Mouse (Mus musculus) heart, postnatal 0 days (tissue): ENCODE results near the gene Mmp28. TPM values are rescaled to one million over a fixed set of nuclear protein-coding genes. Genes with fewer than 3 reads are reported as not detected.

Source experiments
- ATAC-seq: fragments of 200-750 bp; cut with Nextera tagmentation; 2 replicates; pipeline ENCODE4 v1.8.0; 2017; ENCODE audit warnings: low read depth, moderate number of reproducible peaks, moderate library complexity; ENCODE audit not compliant: insufficient read depth
- DNase-seq: peaks from one replicate; pipeline ENCODE4 v3.0.0-alpha.2; 2016; ENCODE audit warnings: low spot score
- H3K27ac ChIP-seq: fragments of 300-500 bp; sonication (generic); 2 replicates; pipeline ENCODE4 v1.5.1; 2014; ENCODE audit warnings: low read depth, mild to moderate bottlenecking
- H3K27me3 ChIP-seq: fragments of 300-500 bp; sonication (generic); 2 replicates; pipeline ENCODE4 v1.6.1; 2014; ENCODE audit warnings: low read length, mixed read lengths; ENCODE audit not compliant: control insufficient read depth, insufficient read depth
- H3K36me3 ChIP-seq: fragments of 300-500 bp; sonication (generic); replicated peaks from 2 replicates; pipeline ENCODE4 v1.6.1; 2014; ENCODE audit warnings: low read length, mixed read lengths; ENCODE audit not compliant: control insufficient read depth, insufficient read depth
- H3K4me1 ChIP-seq: fragments of 300-500 bp; sonication (generic); 2 replicates; pipeline ENCODE4 v1.6.1; 2014; ENCODE audit warnings: antibody characterized with exemption; ENCODE audit not compliant: control insufficient read depth, insufficient read depth
- H3K4me2 ChIP-seq: fragments of 300-500 bp; sonication (generic); 2 replicates; pipeline ENCODE4 v1.6.1; 2014; ENCODE audit warnings: low read depth, mild to moderate bottlenecking, low read length, moderate library complexity
- H3K4me3 ChIP-seq: fragments of 300-500 bp; sonication (generic); 2 replicates; pipeline ENCODE4 v1.5.1; 2014; ENCODE audit warnings: low read depth, low read length
- H3K9ac ChIP-seq: fragments of 300-500 bp; sonication (generic); replicated peaks from 2 replicates; pipeline ENCODE4 v1.6.1; 2014; ENCODE audit warnings: low read depth, low read length, mixed read lengths
- H3K9me3 ChIP-seq: fragments of 300-500 bp; sonication (generic); replicated peaks from 2 replicates; pipeline ENCODE4 v1.6.1; 2016; ENCODE audit warnings: low read length; ENCODE audit not compliant: control insufficient read depth
- CTCF ChIP-seq: IDR thresholded peaks from 2 replicates; pipeline ENCODE4 v1.5.1; 2016; ENCODE audit warnings: antibody characterized with exemption, control low read depth, low read depth
- EP300 ChIP-seq: IDR thresholded peaks from 2 replicates; pipeline ENCODE4 v1.6.1; 2016; ENCODE audit warnings: antibody characterized with exemption, low read depth
- WGBS: fragments of 180-500 bp; shearing (Covaris S2); extraction: QIAGEN DNeasy Blood & Tissue Kit; methylation state at CpG from one replicate; pipeline ENCODE4 v1.1.7; 2014; 5-methylcytosine and 5-hydroxymethylcytosine counted together
- polyA plus RNA-seq: library from polyadenylated mRNA; unstranded; fragments of >200 nt; fragmentation: Nextera tagmentation; extraction: Ambion mirVana; gene quantifications from 2 replicates; pipeline ENCODE4 v1.2.1, GENCODE M21; 2015
- total RNA-seq: library from RNA; depleted of rRNA; stranded (reverse); fragments of >200 nt; gene quantifications from 2 replicates; pipeline ENCODE4 v1.2.3, GENCODE M21; 2014; ENCODE audit warnings: low replicate concordance

Mmp28 gene
- total and polyA plus RNA-seq, 2 experiments from 2014 or later, result 3.7 to 24.7 TPM

- peak overlapping the region; percentile 98 for H3K4me2 ChIP-seq
- peaks cover 7% of the 10 kb centered on the region; the same call in 1 of the 2 replicates for H3K27me3 ChIP-seq
- under 1% methylated on average over 40 of the region's 52 CpGs for WGBS
- peak; percentile 84 for ATAC-seq
- 0 out of 2 replicates have a peak, but pooled peaks cover 12% of the 10 kb centered on the region for H3K36me3 ChIP-seq
- peaks cover 10% of the 10 kb centered on the region for H3K4me1 ChIP-seq
- H3K27ac ChIP-seq, result peak overlapping the region; percentile 97
- DNase-seq, result peak; percentile 46
- peak overlapping the region; percentile 95 for H3K9ac ChIP-seq
- peak overlapping the region; percentile 99 for H3K4me3 ChIP-seq
- TF ChIP-seq CTCF, result no peak
- no peak for TF ChIP-seq EP300
- H3K9me3 ChIP-seq, result no peaks in the 10 kb centered on the region
These were observed 10.6 kb upstream of the Mmp28 start for GRCm38 (mm10) chr11:83473235-83474016.

- TF ChIP-seq CTCF, result peak; percentile 78
- peak; percentile 90 for TF ChIP-seq EP300
- Histone ChIP-seq H3K4me1 (peaks cover 10% of the 10 kb centered on the region), H3K4me2 (peak within 1 kb of the TSS; percentile 98), H3K9me3 (no peaks in the 10 kb centered on the region), H3K36me3 (0 out of 2 replicates have a peak, but pooled peaks cover 8% of the 10 kb centered on the region), H3K9ac (peak within 1 kb of the TSS; percentile 95), H3K27me3 (peaks cover 7% of the 10 kb centered on the region; the same call in 1 of the 2 replicates), H3K4me3 (peak within 1 kb of the TSS; percentile 99), H3K27ac (peak within 1 kb of the TSS; percentile 97)
- DNase-seq, result peak; percentile 99
- peak; percentile 97 for ATAC-seq
- under 1% methylated on average over 61 of the region's 66 CpGs for whole genome bisulfite sequencing
These were observed 9.7 kb upstream of the Mmp28 start, which contains the start of gene Taf15 for GRCm38 (mm10) chr11:83472324-83473234. Gene Taf15 (plus strand): TSS chr11:83473086.

GRCm38 (mm10) chr11:83471766-83472165 is 8.9 kb upstream of the Mmp28 start:
- Histone ChIP-seq H3K9ac (no peak overlapping the region), H3K4me1 (peaks cover 15% of the 10 kb centered on the region), H3K27ac (no peak overlapping the region), H3K36me3 (0 out of 2 replicates have a peak, but pooled peaks cover 3% of the 10 kb centered on the region), H3K4me3 (no peak overlapping the region), H3K9me3 (no peaks in the 10 kb centered on the region), H3K4me2 (peak overlapping the region; percentile 98; the same call in 1 of the 2 replicates), H3K27me3 (peaks cover 7% of the 10 kb centered on the region; the same call in 1 of the 2 replicates)
- no peak for ATAC-seq
- no peak for DNase-seq
- 81% methylated on average over 2 of the region's 2 CpGs for WGBS
- TF ChIP-seq CTCF (no peak), EP300 (no peak)

- 94% methylated on average over 3 of the region's 3 CpGs for WGBS
These were observed 5.9 kb upstream of the Mmp28 start for GRCm38 (mm10) chr11:83468765-83469164.

GRCm38 (mm10) chr11:83467120-83467652 is 4.3 kb upstream of the Mmp28 start:
- peak; percentile 89 for ATAC-seq
- 5% methylated on average over 11 of the region's 11 CpGs for WGBS
- H3K4me2 ChIP-seq, result no peak overlapping the region

More at GRCm38 (mm10) chr11:83468765-83469164, 5.9 kb upstream of the Mmp28 start:
- Histone ChIP-seq H3K9me3 (no peaks in the 10 kb centered on the region), H3K4me2 (no peak overlapping the region), H3K4me1 (peaks cover 22% of the 10 kb centered on the region), H3K36me3 (no peaks in the 10 kb centered on the region), H3K4me3 (no peak overlapping the region), H3K27me3 (peaks cover 19% of the 10 kb centered on the region), H3K27ac (no peak overlapping the region), H3K9ac (no peak overlapping the region)
- ATAC-seq (no peak), DNase-seq (no peak)
- TF ChIP-seq EP300, result no peak
- TF ChIP-seq CTCF, result no peak

More at GRCm38 (mm10) chr11:83467120-83467652, 4.3 kb upstream of the Mmp28 start:
- H3K36me3 ChIP-seq, result no peaks in the 10 kb centered on the region
- H3K9me3 ChIP-seq, result no peaks in the 10 kb centered on the region
- H3K27me3 ChIP-seq, result peaks cover 24% of the 10 kb centered on the region
- H3K9ac ChIP-seq, result no peak overlapping the region
- TF ChIP-seq EP300 (peak; percentile 98), CTCF (no peak)
- peak; percentile 94 for DNase-seq
- H3K4me1 ChIP-seq, result peaks cover 20% of the 10 kb centered on the region
- no peak overlapping the region for H3K4me3 ChIP-seq
- H3K27ac ChIP-seq, result peak overlapping the region; percentile 58
